Mouse (Mus musculus) lung, adult 2 months (tissue): ENCODE data around the gene Napa.

Experiments
- CTCF ChIP-seq: fragments of 200-500 bp; IDR thresholded peaks from 2 replicates; pipeline ENCODE4 v1.5.1; 2011; ENCODE audit warnings: mild to moderate bottlenecking, low read length, control low read depth; ENCODE audit not compliant: insufficient read depth
- POLR2A ChIP-seq: fragments of 200-500 bp; IDR thresholded peaks from 2 replicates; pipeline ENCODE4 v1.6.1; 2011; ENCODE audit warnings: low read depth, mild to moderate bottlenecking, control low read depth, low read length, borderline replicate concordance; ENCODE audit errors: extremely low read depth

GRCm38 (mm10) chr7:16111284-16112090 lies 13.2 kb downstream of the Napa start:
- TF ChIP-seq CTCF (no peak), POLR2A (no peak)
